Mouse (Mus musculus): ENCODE measurements around the gene Mcrip2.

- TF ChIP-seq POLR2A (IDR thresholded peaks at IDR 0.05; ENCODE audit: borderline replicate concordance, control insufficient read depth, low read depth, low read length): no peak
- TF ChIP-seq CTCF (IDR thresholded peaks at IDR 0.05; ENCODE audit: control insufficient read depth, insufficient read depth, low read length): no peak
Measured at GRCm38 (mm10) chr17:25873405-25874147, 5.0 kb upstream of the Mcrip2 start.
